Mouse (Mus musculus): ENCODE data around the gene Sytl1. TPM values are rescaled to one million over a fixed set of nuclear protein-coding genes. Genes with fewer than 3 reads are reported as not detected.

The Sytl1 gene
- polyA plus RNA-seq, 1 experiment, result 3.2 TPM

GRCm38 (mm10) chr4:133277104-133278026 is 14.5 kb upstream of the Sytl1 start, which contains the start of gene Tmem222:
Gene Tmem222 (minus strand): TSS chr4:133277792.
- H3K4me3 ChIP-seq (replicated peaks; ENCODE audit: control insufficient read depth, low read depth, low read length), result peak within 1 kb of the TSS; percentile 95
- under 1% methylated on average over 73 of the region's 73 CpGs for WGBS
- peaks cover 1% of the 10 kb centered on the region; the same call in 1 of the 2 replicates for H3K4me1 ChIP-seq (ENCODE audit: control insufficient read depth, insufficient read depth, low read length)
- TF ChIP-seq POLR2A (IDR thresholded peaks at IDR 0.05; ENCODE audit: borderline replicate concordance, control insufficient read depth, low read depth, low read length) (peak; percentile 76; the same call in 1 of the 2 replicates), CTCF (IDR thresholded peaks at IDR 0.05; ENCODE audit: control insufficient read depth, insufficient read depth, low read length) (no peak)
- H3K27ac ChIP-seq (ENCODE audit: control insufficient read depth, insufficient read depth, low read depth, low read length, poor library complexity), result peak within 1 kb of the TSS; percentile 89

- Histone ChIP-seq H3K27ac (ENCODE audit: control insufficient read depth, insufficient read depth, low read depth, low read length, poor library complexity) (no peak overlapping the region), H3K4me1 (ENCODE audit: control insufficient read depth, insufficient read depth, low read length) (no peaks in the 10 kb centered on the region), H3K4me3 (replicated peaks; ENCODE audit: control insufficient read depth, low read depth, low read length) (no peak overlapping the region)
- TF ChIP-seq CTCF (IDR thresholded peaks at IDR 0.05; ENCODE audit: control insufficient read depth, insufficient read depth, low read length), result no peak
- no peak for TF ChIP-seq POLR2A (IDR thresholded peaks at IDR 0.05; ENCODE audit: borderline replicate concordance, control insufficient read depth, low read depth, low read length)
- WGBS, result 88% methylated on average over 9 of the region's 9 CpGs
These were observed 8.0 kb upstream of the Sytl1 start for GRCm38 (mm10) chr4:133270929-133271328.

- H3K27ac ChIP-seq (ENCODE audit: control insufficient read depth, insufficient read depth, low read depth, low read length, poor library complexity), result no peak overlapping the region
- TF ChIP-seq POLR2A (IDR thresholded peaks at IDR 0.05; ENCODE audit: borderline replicate concordance, control insufficient read depth, low read depth, low read length) (no peak), CTCF (IDR thresholded peaks at IDR 0.05; ENCODE audit: control insufficient read depth, insufficient read depth, low read length) (no peak)
- WGBS, result 88% methylated on average over 3 of the region's 3 CpGs
- no peak overlapping the region for H3K4me3 ChIP-seq (replicated peaks; ENCODE audit: control insufficient read depth, low read depth, low read length)
- H3K4me1 ChIP-seq (ENCODE audit: control insufficient read depth, insufficient read depth, low read length), result no peaks in the 10 kb centered on the region
These were observed 6.7 kb upstream of the Sytl1 start for GRCm38 (mm10) chr4:133269596-133269995.

- no peak overlapping the region for H3K4me3 ChIP-seq (replicated peaks; ENCODE audit: control insufficient read depth, low read depth, low read length)
- no peaks in the 10 kb centered on the region for H3K4me1 ChIP-seq (ENCODE audit: control insufficient read depth, insufficient read depth, low read length)
- no peak overlapping the region for H3K27ac ChIP-seq (ENCODE audit: control insufficient read depth, insufficient read depth, low read depth, low read length, poor library complexity)
- WGBS, result 84% methylated on average over 3 of the region's 3 CpGs
- no peak for TF ChIP-seq POLR2A (IDR thresholded peaks at IDR 0.05; ENCODE audit: borderline replicate concordance, control insufficient read depth, low read depth, low read length)
- no peak for TF ChIP-seq CTCF (IDR thresholded peaks at IDR 0.05; ENCODE audit: control insufficient read depth, insufficient read depth, low read length)
These were observed 6.0 kb upstream of the Sytl1 start for GRCm38 (mm10) chr4:133268931-133269330.

- WGBS, result 91% methylated on average over 12 of the region's 12 CpGs
- Histone ChIP-seq H3K4me1 (ENCODE audit: control insufficient read depth, insufficient read depth, low read length) (no peaks in the 10 kb centered on the region; the same call in 1 of the 2 replicates), H3K4me3 (replicated peaks; ENCODE audit: control insufficient read depth, low read depth, low read length) (no peak overlapping the region), H3K27ac (ENCODE audit: control insufficient read depth, insufficient read depth, low read depth, low read length, poor library complexity) (no peak overlapping the region)
- TF ChIP-seq CTCF (IDR thresholded peaks at IDR 0.05; ENCODE audit: control insufficient read depth, insufficient read depth, low read length) (no peak), POLR2A (IDR thresholded peaks at IDR 0.05; ENCODE audit: borderline replicate concordance, control insufficient read depth, low read depth, low read length) (no peak)
These were observed 3.5 kb upstream of the Sytl1 start for GRCm38 (mm10) chr4:133266248-133266880.

GRCm38 (mm10) chr4:133265759-133266158 is 2.8 kb upstream of the Sytl1 start:
- H3K4me3 ChIP-seq (replicated peaks; ENCODE audit: control insufficient read depth, low read depth, low read length), result no peak overlapping the region
- TF ChIP-seq POLR2A (IDR thresholded peaks at IDR 0.05; ENCODE audit: borderline replicate concordance, control insufficient read depth, low read depth, low read length) (no peak), CTCF (IDR thresholded peaks at IDR 0.05; ENCODE audit: control insufficient read depth, insufficient read depth, low read length) (no peak)
- 94% methylated on average over 4 of the region's 4 CpGs for WGBS
- no peaks in the 10 kb centered on the region; the same call in 1 of the 2 replicates for H3K4me1 ChIP-seq (ENCODE audit: control insufficient read depth, insufficient read depth, low read length)
- H3K27ac ChIP-seq (ENCODE audit: control insufficient read depth, insufficient read depth, low read depth, low read length, poor library complexity), result no peak overlapping the region

GRCm38 (mm10) chr4:133265297-133265696 is 2.4 kb upstream of the Sytl1 start:
- Histone ChIP-seq H3K4me3 (replicated peaks; ENCODE audit: control insufficient read depth, low read depth, low read length) (no peak overlapping the region), H3K4me1 (ENCODE audit: control insufficient read depth, insufficient read depth, low read length) (no peaks in the 10 kb centered on the region; the same call in 1 of the 2 replicates), H3K27ac (ENCODE audit: control insufficient read depth, insufficient read depth, low read depth, low read length, poor library complexity) (no peak overlapping the region)
- TF ChIP-seq CTCF (IDR thresholded peaks at IDR 0.05; ENCODE audit: control insufficient read depth, insufficient read depth, low read length) (no peak), POLR2A (IDR thresholded peaks at IDR 0.05; ENCODE audit: borderline replicate concordance, control insufficient read depth, low read depth, low read length) (no peak)
- 80% methylated on average over 3 of the region's 3 CpGs for WGBS

GRCm38 (mm10) chr4:133264559-133264958 is 1.6 kb upstream of the Sytl1 start:
- Histone ChIP-seq H3K27ac (ENCODE audit: control insufficient read depth, insufficient read depth, low read depth, low read length, poor library complexity) (no peak overlapping the region), H3K4me3 (replicated peaks; ENCODE audit: control insufficient read depth, low read depth, low read length) (no peak overlapping the region), H3K4me1 (ENCODE audit: control insufficient read depth, insufficient read depth, low read length) (no peaks in the 10 kb centered on the region; the same call in 1 of the 2 replicates)
- TF ChIP-seq CTCF (IDR thresholded peaks at IDR 0.05; ENCODE audit: control insufficient read depth, insufficient read depth, low read length) (no peak), POLR2A (IDR thresholded peaks at IDR 0.05; ENCODE audit: borderline replicate concordance, control insufficient read depth, low read depth, low read length) (no peak)
- WGBS, result 36% methylated on average over 2 of the region's 2 CpGs

Measured in bone marrow, adult 2 months (tissue).